Mouse (Mus musculus) forebrain, embryonic 13.5 days (tissue): ENCODE results near the gene Katnbl1. TPM values are rescaled to one million over a fixed set of nuclear protein-coding genes. Genes with fewer than 3 reads are reported as not detected.
A peak's percentile ranks its signal among the peaks of the same experiment; 100 is the strongest.

Experiments
- ATAC-seq: fragments of 200-750 bp; cut with Nextera tagmentation; 2 replicates; pipeline ENCODE4 v1.8.0; 2017
- H3K27ac ChIP-seq: fragments of 300-500 bp; sonication (generic); 2 replicates; pipeline ENCODE4 v1.5.1; 2015; ENCODE audit warnings: inconsistent platforms, mild to moderate bottlenecking, moderate library complexity
- H3K27me3 ChIP-seq: fragments of 300-500 bp; sonication (generic); 2 replicates; pipeline ENCODE4 v1.6.1; 2015; ENCODE audit warnings: mild to moderate bottlenecking, inconsistent platforms
- H3K36me3 ChIP-seq: fragments of 300-500 bp; sonication (generic); 2 replicates; pipeline ENCODE4 v1.6.1; 2015; ENCODE audit warnings: mild to moderate bottlenecking, inconsistent platforms; ENCODE audit not compliant: poor library complexity, severe bottlenecking
- H3K4me1 ChIP-seq: fragments of 300-500 bp; sonication (generic); 2 replicates; pipeline ENCODE4 v1.6.1; 2015; ENCODE audit warnings: inconsistent platforms
- H3K4me2 ChIP-seq: fragments of 300-500 bp; sonication (generic); 2 replicates; pipeline ENCODE4 v1.6.1; 2015; ENCODE audit warnings: inconsistent platforms, mild to moderate bottlenecking, moderate library complexity
- H3K4me3 ChIP-seq: fragments of 300-500 bp; sonication (generic); 2 replicates; pipeline ENCODE4 v1.5.1; 2015; ENCODE audit warnings: mild to moderate bottlenecking, inconsistent platforms
- H3K9ac ChIP-seq: fragments of 300-500 bp; sonication (generic); 2 replicates; pipeline ENCODE4 v1.6.1; 2015; ENCODE audit warnings: mild to moderate bottlenecking, inconsistent platforms
- H3K9me3 ChIP-seq: fragments of 300-500 bp; sonication (generic); replicated peaks from 2 replicates; pipeline ENCODE4 v1.6.1; 2016; ENCODE audit warnings: inconsistent platforms
- WGBS: fragments of 180-500 bp; shearing (Covaris S2); methylation state at CpG from one replicate; pipeline ENCODE4 v1.1.7; 2015; 5-methylcytosine and 5-hydroxymethylcytosine counted together
- polyA plus RNA-seq: library from polyadenylated mRNA; unstranded; fragments of >200 nt; fragmentation: Nextera tagmentation; extraction: Ambion mirVana; gene quantifications from 2 replicates; pipeline ENCODE4 v1.2.1, GENCODE M21; 2015

The Katnbl1 gene
- polyA plus RNA-seq, 1 experiment from 2014 or later: 46.2 TPM

- WGBS: 1% methylated on average over 46 of the region's 46 CpGs
- peaks cover 16% of the 10 kb centered on the region for H3K4me1 ChIP-seq
- H3K36me3 ChIP-seq: peaks cover 23% of the 10 kb centered on the region
- H3K27ac ChIP-seq: peak within 1 kb of the TSS; percentile 89
- peak; percentile 93 for ATAC-seq
- H3K9ac ChIP-seq: peak within 1 kb of the TSS; percentile 84
- H3K4me2 ChIP-seq: peak within 1 kb of the TSS; percentile 94
- H3K9me3 ChIP-seq: no peaks in the 10 kb centered on the region
- H3K4me3 ChIP-seq: peak within 1 kb of the TSS; percentile 92
- no peaks in the 10 kb centered on the region for H3K27me3 ChIP-seq
These were observed 11.0 kb upstream of the Katnbl1 start, which contains the start of gene Emc4 for GRCm38 (mm10) chr2:112367726-112368673. Gene Emc4 (minus strand): TSS chr2:112368027.

- Histone ChIP-seq H3K4me3 (no peak overlapping the region), H3K4me1 (peaks cover 16% of the 10 kb centered on the region), H3K9me3 (no peaks in the 10 kb centered on the region), H3K9ac (no peak overlapping the region), H3K4me2 (no peak overlapping the region), H3K36me3 (peaks cover 3% of the 10 kb centered on the region; the same call in 1 of the 2 replicates), H3K27ac (no peak overlapping the region), H3K27me3 (no peaks in the 10 kb centered on the region)
- 75% methylated on average over 5 of the region's 5 CpGs for WGBS
- no peak for ATAC-seq
These were observed 9.1 kb upstream of the Katnbl1 start for GRCm38 (mm10) chr2:112369941-112370340.

- no peak overlapping the region for H3K4me3 ChIP-seq
- no peak overlapping the region for H3K9ac ChIP-seq
- H3K4me1 ChIP-seq: peaks cover 4% of the 10 kb centered on the region; the same call in 1 of the 2 replicates
- whole genome bisulfite sequencing: 62% methylated on average over 4 of the region's 4 CpGs
- no peak overlapping the region for H3K4me2 ChIP-seq
- H3K36me3 ChIP-seq: no peaks in the 10 kb centered on the region
- H3K27me3 ChIP-seq: 0 out of 2 replicates have a peak, but pooled peaks cover 3% of the 10 kb centered on the region
- H3K9me3 ChIP-seq: no peaks in the 10 kb centered on the region
- ATAC-seq: no peak
- no peak overlapping the region for H3K27ac ChIP-seq
These were observed 5.9 kb upstream of the Katnbl1 start for GRCm38 (mm10) chr2:112373141-112373540.

- Histone ChIP-seq H3K4me3 (no peak overlapping the region), H3K9ac (no peak overlapping the region), H3K27me3 (0 out of 2 replicates have a peak, but pooled peaks cover 3% of the 10 kb centered on the region), H3K36me3 (no peaks in the 10 kb centered on the region), H3K27ac (no peak overlapping the region), H3K9me3 (no peaks in the 10 kb centered on the region), H3K4me1 (no peaks in the 10 kb centered on the region; the same call in 1 of the 2 replicates), H3K4me2 (no peak overlapping the region)
- ATAC-seq: no peak
- 70% methylated on average over 5 of the region's 5 CpGs for WGBS
These were observed 4.4 kb upstream of the Katnbl1 start for GRCm38 (mm10) chr2:112374610-112375009.

GRCm38 (mm10) chr2:112380131-112380530, 1.1 kb downstream of the Katnbl1 start:
- H3K9me3 ChIP-seq: no peaks in the 10 kb centered on the region
- peak overlapping the region; percentile 96 for H3K9ac ChIP-seq
- peaks cover 16% of the 10 kb centered on the region for H3K4me1 ChIP-seq
- H3K36me3 ChIP-seq: no peaks in the 10 kb centered on the region
- no peak overlapping the region for H3K27ac ChIP-seq
- H3K27me3 ChIP-seq: 0 out of 2 replicates have a peak, but pooled peaks cover 3% of the 10 kb centered on the region
- 54% methylated on average over 8 of the region's 8 CpGs for WGBS
- H3K4me2 ChIP-seq: peak overlapping the region; percentile 71
- no peak for ATAC-seq
- H3K4me3 ChIP-seq: peak overlapping the region; percentile 92

- Histone ChIP-seq H3K27ac (no peak overlapping the region), H3K36me3 (no peaks in the 10 kb centered on the region), H3K9ac (no peak overlapping the region), H3K9me3 (no peaks in the 10 kb centered on the region), H3K4me1 (peaks cover 16% of the 10 kb centered on the region), H3K4me3 (no peak overlapping the region), H3K4me2 (no peak overlapping the region), H3K27me3 (0 out of 2 replicates have a peak, but pooled peaks cover 1% of the 10 kb centered on the region)
- 95% methylated on average over 1 of the region's 1 CpGs for WGBS
- no peak for ATAC-seq
These were observed 2.2 kb downstream of the Katnbl1 start for GRCm38 (mm10) chr2:112381219-112381618.

GRCm38 (mm10) chr2:112390843-112391242, 11.8 kb downstream of the Katnbl1 start:
- Histone ChIP-seq H3K36me3 (no peaks in the 10 kb centered on the region), H3K9me3 (no peaks in the 10 kb centered on the region), H3K9ac (no peak overlapping the region), H3K27ac (no peak overlapping the region), H3K4me1 (no peaks in the 10 kb centered on the region), H3K4me2 (no peak overlapping the region), H3K27me3 (no peaks in the 10 kb centered on the region), H3K4me3 (no peak overlapping the region)
- 88% methylated on average over 5 of the region's 5 CpGs for WGBS
- ATAC-seq: no peak

GRCm38 (mm10) chr2:112391346-112392000, 12.5 kb downstream of the Katnbl1 start:
- Histone ChIP-seq H3K4me3 (no peak overlapping the region), H3K27ac (no peak overlapping the region), H3K4me2 (no peak overlapping the region), H3K9ac (no peak overlapping the region), H3K27me3 (no peaks in the 10 kb centered on the region), H3K4me1 (no peaks in the 10 kb centered on the region), H3K9me3 (no peaks in the 10 kb centered on the region), H3K36me3 (no peaks in the 10 kb centered on the region)
- no peak for ATAC-seq
- 91% methylated on average over 4 of the region's 4 CpGs for WGBS

GRCm38 (mm10) chr2:112392689-112393088, 13.7 kb downstream of the Katnbl1 start:
- H3K27me3 ChIP-seq: no peaks in the 10 kb centered on the region
- no peaks in the 10 kb centered on the region for H3K9me3 ChIP-seq
- H3K9ac ChIP-seq: no peak overlapping the region
- no peak overlapping the region for H3K27ac ChIP-seq
- H3K4me1 ChIP-seq: no peaks in the 10 kb centered on the region
- H3K4me3 ChIP-seq: no peak overlapping the region
- 95% methylated on average over 1 of the region's 1 CpGs for WGBS
- H3K4me2 ChIP-seq: no peak overlapping the region
- no peaks in the 10 kb centered on the region for H3K36me3 ChIP-seq
- ATAC-seq: no peak

GRCm38 (mm10) chr2:112393958-112394357, 14.9 kb downstream of the Katnbl1 start:
- Histone ChIP-seq H3K27ac (no peak overlapping the region), H3K9ac (no peak overlapping the region), H3K36me3 (no peaks in the 10 kb centered on the region), H3K9me3 (no peaks in the 10 kb centered on the region), H3K27me3 (no peaks in the 10 kb centered on the region), H3K4me3 (no peak overlapping the region), H3K4me1 (no peaks in the 10 kb centered on the region), H3K4me2 (no peak overlapping the region)
- no peak for ATAC-seq

- Histone ChIP-seq H3K4me3 (no peak overlapping the region), H3K9me3 (no peaks in the 10 kb centered on the region), H3K4me2 (no peak overlapping the region), H3K27ac (no peak overlapping the region), H3K4me1 (no peaks in the 10 kb centered on the region), H3K36me3 (no peaks in the 10 kb centered on the region), H3K27me3 (no peaks in the 10 kb centered on the region), H3K9ac (no peak overlapping the region)
- no peak for ATAC-seq
- 72% methylated on average over 1 of the region's 1 CpGs for WGBS
These were observed 17.6 kb downstream of the Katnbl1 start for GRCm38 (mm10) chr2:112396649-112397048.

GRCm38 (mm10) chr2:112407030-112407429, 28.0 kb downstream of the Katnbl1 start:
- Histone ChIP-seq H3K4me3 (no peak overlapping the region), H3K4me1 (no peaks in the 10 kb centered on the region), H3K9ac (no peak overlapping the region), H3K4me2 (no peak overlapping the region), H3K9me3 (no peaks in the 10 kb centered on the region), H3K36me3 (peaks cover 25% of the 10 kb centered on the region), H3K27ac (no peak overlapping the region), H3K27me3 (no peaks in the 10 kb centered on the region)
- ATAC-seq: no peak
- 92% methylated on average over 3 of the region's 3 CpGs for WGBS
